Mouse (Mus musculus) left cerebral cortex, postnatal 10 days (tissue): ENCODE results near the gene Tma7. TPM values are rescaled to one million over a fixed set of nuclear protein-coding genes. Genes with fewer than 3 reads are reported as not detected.

Experiments
- DNase-seq, 2 experiments: peaks; one replicate each; pipeline ENCODE4 v3.0.0; 2021 to 2022; ENCODE audit warnings: low spot score in 2 of 2, mixed read lengths in 1 of 2; ENCODE audit errors: extremely low spot score in 1 of 2
- intact Hi-C: fragments of 180-260 bp; cut with DNase I; formaldehyde crosslinking; loops from one replicate; pipeline ENCODE4 v1.15.1; 2025
- total RNA-seq, 2 experiments: library from RNA; stranded (reverse); gene quantifications; 2 replicates each; pipeline ENCODE4 v1.2.3; 2021

The Tma7 gene
- total RNA-seq, 2 experiments from 2014 or later: 384 to 385 TPM

DNA sequence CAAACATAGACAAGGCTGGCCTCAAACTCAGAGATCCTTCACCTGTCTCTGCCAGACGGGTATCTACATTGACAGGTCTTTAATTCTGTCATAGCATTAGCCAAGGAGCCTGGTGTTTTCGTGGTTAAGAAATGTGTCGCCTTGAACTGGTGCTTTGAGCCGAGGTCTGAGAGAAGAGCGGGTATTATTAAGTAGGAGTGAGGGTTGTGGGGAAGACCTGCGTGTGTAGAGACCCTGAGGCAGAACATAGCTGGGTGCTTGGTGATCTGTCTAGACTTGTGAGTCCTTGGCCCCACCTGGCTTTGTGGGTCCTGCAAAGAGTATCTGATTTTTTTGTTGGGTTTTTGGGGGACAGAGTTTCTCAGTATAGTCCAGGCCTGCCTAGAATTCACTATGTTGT is 28.5 kb downstream of the Tma7 start:
- no peak for DNase-seq
- intact Hi-C loops: no loop called here

DNA sequence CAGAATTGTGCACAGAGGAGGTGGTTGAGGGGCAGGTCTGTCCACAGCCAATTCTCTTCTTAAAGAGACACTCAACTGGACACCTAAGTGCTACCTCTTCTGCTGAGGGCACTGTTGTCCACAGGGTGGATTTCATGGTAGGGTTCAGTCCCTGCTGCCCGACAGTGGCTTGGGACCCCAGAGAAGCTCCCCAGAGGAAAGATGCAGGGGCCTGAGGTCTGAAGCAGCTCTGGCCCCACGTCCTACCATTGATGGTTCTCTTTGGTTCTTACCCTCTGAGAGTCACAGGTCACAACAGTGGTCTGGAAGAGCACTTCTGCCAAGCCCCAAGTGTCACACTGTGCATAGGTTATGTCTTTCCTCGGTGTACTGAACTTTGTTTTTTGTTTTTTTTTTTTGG is 29.0 kb downstream of the Tma7 start:
- intact Hi-C loops: no loop called here
- no peak for DNase-seq

DNA sequence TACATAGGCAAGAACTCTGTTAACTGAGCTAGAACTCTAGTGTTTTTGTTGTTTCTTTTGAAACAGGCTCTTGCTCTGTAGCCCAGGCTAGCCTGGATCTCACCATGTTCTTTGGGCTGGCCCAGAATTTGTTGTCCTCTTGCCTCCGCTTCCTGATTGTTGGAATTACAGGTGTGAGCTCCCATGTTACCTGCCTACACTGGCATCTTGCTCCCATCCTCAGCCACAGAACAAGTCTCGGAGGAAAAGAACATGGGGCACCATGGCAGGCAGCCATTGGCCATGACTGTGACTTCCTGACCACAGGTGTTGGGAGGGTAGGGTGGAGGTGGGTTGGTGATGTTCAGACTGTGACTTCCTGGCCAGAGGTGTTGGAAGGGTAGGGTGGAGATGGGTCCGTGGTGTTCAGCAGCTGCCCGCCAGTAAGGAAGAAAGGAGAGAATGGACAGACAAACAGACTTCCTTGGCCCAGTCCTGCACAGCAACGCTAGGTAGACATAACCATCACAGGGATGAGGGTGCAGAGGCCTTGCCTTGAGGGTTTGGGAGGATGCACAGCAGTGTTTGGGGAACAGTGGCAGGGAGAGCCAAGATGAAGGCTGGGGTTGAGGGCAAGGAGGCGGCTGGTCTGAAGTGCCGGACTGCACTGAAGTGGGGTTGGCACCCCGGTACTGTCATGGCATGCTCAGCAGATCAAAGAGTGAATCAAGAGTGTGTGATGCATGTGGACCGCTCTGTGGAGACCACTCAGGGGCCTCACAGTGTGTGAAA is 29.7 kb downstream of the Tma7 start:
- DNase-seq: no peak
- intact Hi-C loops: no loop called here

DNA sequence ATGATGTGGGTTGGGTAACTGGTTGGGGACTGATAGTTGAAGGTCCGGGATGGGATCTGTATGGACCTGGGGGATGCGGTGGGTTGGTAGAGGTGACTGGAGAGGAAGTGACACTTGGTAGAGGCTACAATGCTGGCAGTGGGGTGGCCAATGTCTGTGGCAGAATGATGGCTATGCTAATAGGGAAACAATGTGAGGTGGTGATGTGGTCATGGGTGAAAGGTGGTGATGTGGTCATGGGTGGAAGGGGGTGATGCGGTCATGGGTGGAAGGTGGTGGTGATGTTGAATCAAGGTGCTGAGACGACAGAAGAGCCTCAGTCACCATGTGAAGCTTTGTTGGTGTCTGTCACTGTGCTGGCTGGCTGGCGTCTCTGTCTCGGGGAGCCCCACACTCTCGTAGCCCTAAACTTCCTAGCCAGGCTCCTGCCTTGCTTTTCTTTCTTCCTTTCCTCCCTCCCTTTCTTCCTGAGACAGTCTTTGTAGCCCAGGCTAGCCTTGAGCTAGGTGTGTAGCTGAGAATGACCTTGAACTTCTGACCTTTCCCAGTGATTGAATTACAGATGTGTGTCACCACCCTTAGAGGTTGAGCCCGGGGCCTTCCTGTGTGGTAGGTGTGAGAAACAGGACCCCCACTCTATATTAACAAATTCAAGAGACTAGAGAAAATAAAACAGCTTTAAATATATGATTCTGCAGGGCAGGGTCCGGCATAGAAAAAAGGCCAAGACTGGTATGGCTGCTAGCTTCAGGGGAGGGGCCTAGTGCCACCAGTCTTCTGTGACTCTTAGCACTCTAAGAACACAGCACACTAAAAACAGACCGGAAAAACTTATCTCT is 30.5 kb downstream of the Tma7 start:
- DNase-seq: no peak
- intact Hi-C loops: no loop called here

DNA sequence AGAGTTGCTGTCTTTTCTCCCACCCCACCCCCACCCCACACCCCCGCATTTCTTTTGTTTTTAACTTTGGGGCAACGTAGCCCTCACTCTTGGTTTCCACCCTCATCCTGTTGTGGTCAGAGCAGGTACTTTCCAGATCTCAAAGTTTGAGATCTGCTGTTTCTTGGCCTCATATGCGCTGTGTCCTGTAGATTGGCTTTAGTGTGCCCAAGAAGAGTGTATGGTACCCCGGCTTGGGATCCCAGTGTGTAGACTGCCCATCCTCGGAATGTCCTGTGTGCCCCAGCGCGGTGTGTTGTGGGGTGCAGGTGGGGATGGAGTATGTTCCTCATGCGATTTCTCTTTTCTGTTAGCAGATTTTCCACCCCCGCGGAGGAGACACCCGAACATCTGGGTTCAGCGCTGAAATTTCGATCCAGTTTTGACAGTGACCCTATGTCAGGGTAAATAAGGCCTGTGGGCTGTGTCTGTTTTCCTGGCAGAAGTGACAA is 31.3 kb downstream of the Tma7 start:
- no peak for DNase-seq

DNA sequence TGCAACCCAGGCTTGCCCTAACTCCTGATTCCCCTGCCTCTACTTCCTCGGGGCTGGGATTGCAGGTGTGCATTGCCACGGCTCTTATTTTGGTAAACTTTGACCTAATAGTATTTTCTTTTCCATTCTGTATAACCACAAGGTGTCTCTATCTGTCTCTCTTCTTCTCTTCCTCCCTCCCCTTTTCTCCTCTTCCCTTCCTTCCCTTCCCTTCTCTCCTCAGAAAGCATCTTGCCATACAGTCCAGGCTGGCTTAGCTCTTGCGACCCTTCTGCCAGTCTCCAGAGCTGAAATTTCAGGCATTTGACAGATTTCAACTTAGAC is 31.8 kb downstream of the Tma7 start:
- DNase-seq: no peak
- intact Hi-C loops: no loop called here

More for the DNA sequence above, 31.3 kb downstream of the Tma7 start:
- intact Hi-C loops: no loop called here

DNA sequence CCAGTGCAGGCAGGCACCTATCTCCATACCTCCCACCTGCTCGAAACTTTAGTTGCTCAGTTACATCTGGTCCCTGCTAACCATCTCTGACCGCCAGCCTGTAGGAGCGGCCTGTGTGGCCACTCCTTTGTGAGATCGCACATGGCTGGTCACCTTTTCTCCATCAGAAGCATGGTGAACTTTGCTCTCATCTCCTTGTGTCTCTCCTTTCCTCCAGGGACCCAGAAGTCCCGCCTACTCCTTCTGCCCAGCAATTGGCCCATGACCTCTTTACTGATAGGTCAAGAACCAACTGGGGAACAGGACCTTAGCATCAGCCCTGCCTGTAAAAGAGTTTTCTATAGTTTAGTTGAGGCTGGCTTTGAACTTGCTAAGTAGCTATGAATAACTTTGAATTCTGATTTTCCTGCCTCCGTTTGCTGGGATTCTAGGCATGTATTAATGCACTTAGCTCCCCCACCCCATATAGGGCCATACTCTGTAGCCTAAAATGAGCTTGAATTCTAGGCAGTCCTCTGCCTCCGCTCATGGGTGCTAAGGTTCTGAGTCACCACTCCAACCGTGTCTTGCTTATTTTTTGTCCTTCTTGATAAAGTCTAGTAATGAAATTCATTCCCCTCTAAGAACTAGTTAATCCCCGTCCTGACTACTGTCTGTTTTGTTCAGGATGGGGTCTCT is 32.3 kb downstream of the Tma7 start:
- no peak for DNase-seq
- intact Hi-C loops: no loop called here

DNA sequence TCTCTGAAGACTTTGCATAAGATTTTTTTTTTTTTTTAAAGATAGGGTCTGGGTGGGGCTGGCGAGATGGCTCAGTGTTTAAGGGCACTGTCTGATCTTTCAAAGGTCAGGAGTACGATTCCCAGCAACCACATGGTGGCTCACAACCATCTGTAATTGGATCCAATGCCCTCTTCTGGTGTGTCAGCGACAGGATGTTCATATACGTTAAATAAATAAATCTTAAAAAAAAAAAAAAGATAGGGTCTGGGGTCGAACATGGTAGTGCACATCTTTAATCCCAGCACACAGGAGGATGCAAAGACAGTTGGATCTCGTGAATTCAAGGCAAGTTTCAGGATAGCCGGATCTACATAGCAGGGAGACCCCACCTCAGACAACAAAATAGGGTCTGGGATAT is 33.1 kb downstream of the Tma7 start:
- intact Hi-C loops: no loop called here

DNA sequence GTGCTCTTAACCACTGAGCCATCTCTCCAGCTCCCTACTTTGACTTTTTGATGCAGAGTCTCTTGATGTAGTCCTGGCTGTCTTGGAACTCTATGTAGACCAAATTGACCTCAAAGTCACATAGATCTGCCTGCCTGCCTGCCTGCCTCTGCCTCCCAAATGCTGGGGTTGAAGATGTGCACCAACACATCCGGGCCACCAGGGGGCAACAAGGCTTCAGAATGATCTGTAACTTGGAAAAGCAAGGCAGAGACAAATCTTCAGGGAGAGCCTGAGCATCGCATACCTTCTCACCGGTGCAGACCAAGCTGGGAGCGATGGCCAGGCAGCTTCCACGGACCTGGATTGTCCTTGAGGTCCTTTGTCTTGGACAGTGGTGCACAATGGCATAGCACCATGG is 36.1 kb downstream of the Tma7 start:
- peak in 1 of 2 experiments; percentile 48 for DNase-seq
- intact Hi-C loops: no loop called here

More for the DNA sequence above, 33.1 kb downstream of the Tma7 start:
- no peak for DNase-seq

DNA sequence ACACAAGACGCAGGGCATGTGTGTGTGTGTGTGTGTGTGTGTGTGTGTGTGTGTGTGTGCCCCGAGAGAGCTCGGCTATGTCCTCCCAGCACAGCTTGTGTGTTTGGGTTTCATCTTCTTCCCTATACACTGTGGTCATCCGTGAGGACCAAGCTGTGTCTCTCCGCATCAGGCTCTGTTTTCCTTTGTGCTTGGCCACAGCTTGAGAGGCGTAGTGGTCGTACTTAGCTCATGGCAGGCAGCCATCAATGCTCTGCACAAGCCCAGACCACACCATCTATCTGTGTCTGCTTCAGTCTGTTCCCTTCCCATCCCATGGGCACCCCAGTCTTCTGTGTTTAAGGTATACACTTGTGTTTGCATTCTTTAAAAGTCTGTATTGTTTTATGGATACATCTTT is 41.0 kb downstream of the Tma7 start:
- DNase-seq: peak in 1 of 2 experiments; percentile 29
- intact Hi-C loops: no loop called here

DNA sequence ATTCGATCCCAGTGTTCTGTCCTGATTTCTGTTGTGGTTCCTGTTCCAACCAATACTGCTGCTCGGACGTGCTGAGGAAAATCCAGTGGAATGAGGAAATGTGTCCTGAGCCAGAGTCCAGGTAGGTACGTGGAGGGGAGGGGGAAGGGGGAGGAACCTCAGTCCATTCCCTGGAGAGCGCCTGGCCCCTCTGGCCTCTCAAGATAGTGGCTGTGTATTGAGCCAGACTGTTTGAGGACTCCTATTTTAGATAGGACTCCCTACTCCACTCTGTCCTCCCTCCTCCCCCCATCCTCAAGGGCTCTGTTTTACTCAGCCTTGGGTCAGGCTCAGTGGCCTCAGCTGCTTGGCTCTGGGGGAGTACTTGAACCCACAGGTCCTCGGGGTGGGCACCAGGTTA is 41.5 kb downstream of the Tma7 start:
- no peak for DNase-seq

DNA sequence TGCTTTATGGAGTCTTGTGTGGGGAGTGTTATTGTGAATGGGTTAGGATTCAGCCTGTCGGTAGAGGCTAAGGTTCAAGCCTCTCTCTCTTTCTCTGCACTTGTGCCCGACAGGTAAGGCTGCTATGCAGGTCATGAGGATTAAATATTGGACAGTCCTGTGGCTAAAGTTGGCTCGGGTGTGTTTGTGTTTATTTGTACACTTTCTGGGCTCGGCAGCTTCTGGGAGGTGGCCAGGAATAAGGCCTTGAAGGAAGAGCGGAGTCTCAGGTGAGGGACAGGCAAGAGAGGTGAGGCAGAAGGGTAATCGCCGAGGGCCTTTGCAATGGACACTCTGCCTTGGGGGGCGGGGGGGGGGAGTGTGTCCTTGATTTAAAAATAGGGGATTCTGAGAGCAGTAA is 42.2 kb downstream of the Tma7 start:
- DNase-seq: no peak
- intact Hi-C loops: no loop called here

More for the DNA sequence above, 41.5 kb downstream of the Tma7 start:
- intact Hi-C loops: no loop called here

DNA sequence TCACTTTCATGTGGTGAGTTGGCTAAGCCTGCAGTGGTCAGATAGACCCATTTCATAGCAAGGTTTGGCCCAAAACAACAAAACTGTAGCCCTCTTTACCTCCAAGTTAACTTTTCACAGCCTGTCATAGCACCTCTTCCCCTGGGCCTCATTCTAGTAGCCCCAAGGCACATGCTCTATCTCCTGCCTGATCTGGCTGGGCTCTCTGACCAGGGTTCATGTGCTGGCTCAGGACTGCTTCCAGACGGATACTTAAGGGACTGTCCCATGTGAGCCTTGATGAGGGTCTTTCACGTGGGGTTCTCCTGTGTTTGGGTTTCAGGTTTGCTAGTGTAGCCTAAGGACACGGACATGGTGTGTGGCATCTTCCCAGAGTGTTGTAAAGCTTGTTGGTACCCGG is 42.7 kb downstream of the Tma7 start:
- no peak for DNase-seq

DNA sequence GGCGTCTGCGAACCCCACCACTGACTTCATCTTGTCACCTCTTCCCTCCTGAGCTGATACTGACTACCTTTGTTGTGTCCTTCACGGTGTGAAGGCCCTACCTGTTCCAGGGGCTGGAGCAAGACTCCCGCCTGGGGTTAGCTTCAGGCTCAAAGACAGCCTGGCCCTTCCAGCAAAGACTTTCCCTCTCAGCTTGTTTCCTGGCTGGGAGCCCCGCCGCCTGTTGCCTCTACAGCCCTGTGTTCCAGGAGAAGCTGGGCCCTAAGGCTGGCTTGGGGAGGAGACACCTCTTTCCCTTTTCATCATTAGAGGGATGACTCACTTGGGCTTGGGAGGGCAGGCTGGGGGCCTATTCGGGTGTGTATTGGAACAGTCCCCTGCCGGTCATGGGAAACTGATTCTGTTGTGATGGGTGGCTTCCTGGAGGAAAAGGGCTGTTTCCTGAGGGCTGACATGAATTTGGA is 43.5 kb downstream of the Tma7 start:
- intact Hi-C loops: no loop called here
- DNase-seq: peak in 1 of 2 experiments; percentile 55

More for the DNA sequence above, 42.7 kb downstream of the Tma7 start:
- intact Hi-C loops: no loop called here

DNA sequence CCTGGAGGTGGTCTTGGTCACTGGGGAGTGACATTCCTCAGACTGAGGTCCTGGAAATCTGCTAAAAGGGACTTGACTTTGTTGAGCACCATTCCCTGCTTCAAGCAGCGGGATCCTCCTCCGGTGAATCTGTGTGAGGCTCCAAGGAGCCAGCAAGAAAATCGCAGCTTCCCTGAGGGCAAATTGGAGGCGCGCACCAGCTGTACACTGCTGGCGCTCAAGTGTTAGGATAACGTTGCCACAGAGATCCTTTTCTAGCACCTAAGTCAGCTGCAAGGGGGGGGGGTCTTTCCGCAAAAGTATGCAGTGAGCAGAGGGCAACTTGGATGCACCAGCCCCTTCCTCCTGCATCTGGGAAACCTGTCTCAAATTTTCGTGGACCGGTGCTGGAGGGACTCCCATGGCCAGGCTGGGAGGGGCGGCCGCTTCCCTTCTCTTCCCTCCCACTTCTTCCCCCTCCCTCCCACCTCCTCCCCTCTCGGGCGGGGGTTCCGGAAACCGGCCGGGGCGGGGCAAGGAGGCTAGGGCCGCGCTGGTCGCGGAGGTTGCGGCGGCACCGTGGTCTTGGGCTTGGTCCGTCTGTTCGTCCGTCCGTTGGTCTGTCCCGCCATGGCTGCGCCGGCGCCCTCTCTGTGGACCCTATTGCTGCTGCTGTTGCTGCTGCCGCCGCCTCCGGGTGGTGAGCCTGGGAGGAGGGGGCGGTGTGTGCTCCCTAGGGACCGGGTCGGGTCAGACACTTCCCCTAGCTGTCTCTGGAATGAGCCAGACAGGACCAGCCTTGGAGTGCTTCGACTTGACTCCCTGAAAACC is 44.1 kb downstream of the Tma7 start, which contains the start of gene Shisa5:
Gene Shisa5 (plus strand): TSS at position 480 of the 810 bp plus-strand sequence.
- DNase-seq: peak in 1 of 2 experiments; percentile 89
- intact Hi-C loops: no loop called here

DNA sequence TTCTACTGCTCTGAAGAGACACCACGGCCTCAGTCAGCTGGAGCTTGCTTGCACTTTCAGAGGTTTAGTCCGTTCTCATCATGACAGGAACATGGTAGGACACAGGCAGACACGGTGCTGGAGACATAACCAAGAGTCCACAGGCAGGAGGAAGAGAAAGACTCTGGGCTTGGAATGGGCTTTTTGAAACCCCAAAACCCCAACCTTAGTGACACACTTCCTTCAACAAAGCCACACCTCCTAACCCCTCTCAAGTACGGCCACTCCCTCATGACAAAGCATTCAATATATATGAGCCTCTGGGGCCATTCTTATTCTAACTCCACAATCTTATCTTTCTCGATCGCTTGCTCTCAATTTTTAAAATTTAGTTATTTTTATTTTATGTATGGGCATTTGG is 50.0 kb downstream of the Tma7 start:
- intact Hi-C loops: no loop called here
- no peak for DNase-seq

DNA sequence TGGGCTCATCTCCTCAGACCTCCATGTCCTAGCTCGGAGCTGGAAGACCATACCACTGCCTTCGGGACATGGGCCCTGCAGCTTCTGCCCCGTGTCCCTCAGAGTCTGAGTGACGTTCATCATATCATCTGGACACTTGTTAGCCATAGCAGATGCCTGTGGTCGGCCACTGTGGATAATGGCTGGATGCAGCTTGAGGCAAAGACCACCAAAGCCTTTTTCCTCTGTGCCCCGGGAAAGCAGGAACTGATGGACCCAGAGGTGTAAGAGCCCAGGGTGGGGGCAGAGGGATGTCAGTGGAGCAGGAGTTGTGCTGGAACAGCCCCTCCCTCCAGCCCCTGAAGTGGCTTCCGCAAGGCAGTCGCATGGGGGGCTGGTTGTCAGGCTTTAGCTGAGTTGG is 50.7 kb downstream of the Tma7 start:
- DNase-seq: no peak
- intact Hi-C loops: no loop called here

DNA sequence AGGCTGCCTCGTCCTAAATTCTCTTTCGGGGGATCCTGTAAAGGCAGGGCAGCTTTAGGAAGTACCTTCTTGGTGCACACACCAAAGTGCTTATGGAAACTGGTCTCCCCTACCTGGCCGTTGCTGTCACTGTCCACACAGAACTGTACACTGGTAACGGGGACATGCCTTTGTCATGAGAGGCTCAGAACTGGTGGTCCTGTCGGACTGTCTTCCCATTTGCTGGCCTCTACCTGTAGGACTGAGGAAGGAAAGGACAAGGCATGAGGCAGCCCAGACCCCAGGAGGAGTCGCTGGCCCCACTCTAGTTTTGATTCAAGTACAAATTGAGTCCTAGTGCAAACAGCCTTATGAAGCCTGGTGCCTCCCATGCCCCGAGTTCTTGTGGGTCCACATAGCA is 51.4 kb downstream of the Tma7 start:
- DNase-seq: no peak
- intact Hi-C loops: no loop called here

DNA sequence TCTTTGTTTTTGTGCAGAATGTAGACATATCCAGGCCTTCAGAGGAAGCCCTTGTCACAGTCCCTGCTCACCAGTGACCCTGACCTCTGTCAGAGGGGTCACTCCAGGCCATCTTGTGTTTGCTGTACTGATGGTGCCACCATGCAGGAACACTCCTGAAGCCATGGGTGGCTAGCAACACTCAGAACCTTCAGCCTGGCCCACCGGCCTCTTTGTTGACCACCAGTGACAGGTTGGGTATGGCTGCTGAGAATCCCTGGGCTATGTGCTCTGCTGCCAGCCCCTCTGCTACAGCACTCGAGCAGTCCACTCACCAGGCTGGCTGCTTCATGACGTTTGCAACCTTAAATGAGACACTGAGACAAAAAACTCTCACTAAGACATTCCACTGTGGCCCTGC is 52.1 kb downstream of the Tma7 start:
- DNase-seq: no peak
- intact Hi-C loops: no loop called here
